Mouse (Mus musculus) spleen, postnatal 0 days (tissue): Measurements from ENCODE around the gene Irak1bp1. TPM values are rescaled to one million over a fixed set of nuclear protein-coding genes. Genes with fewer than 3 reads are reported as not detected.

ENCODE experiments used
- polyA plus RNA-seq: library from polyadenylated mRNA; unstranded; fragments of >200 nt; fragmentation: Nextera tagmentation; extraction: Ambion mirVana; gene quantifications from 2 replicates; pipeline ENCODE4 v1.2.1, GENCODE M21; 2015

The Irak1bp1 gene
- 4.0 and 4.7 TPM in 2 replicates for polyA plus RNA-seq

GRCm38 (mm10) chr9:82829007-82829689 lies at the start of gene Irak1bp1:
TSS of gene Irak1bp1 (plus strand) at chr9:82829540.

Other genes starting within 250 kb of the Irak1bp1 start
- 41.5 and 45.8 TPM in 2 replicates for gene Phip, start 146.0 kb downstream of the Irak1bp1 start, polyA plus RNA-seq